Mouse (Mus musculus): ENCODE data around the gene BC004004.

GRCm38 (mm10) chr17:29237267-29237771, 31.3 kb upstream of the BC004004 start:
- TF ChIP-seq CTCF (IDR thresholded peaks at IDR 0.05; ENCODE audit: extremely low read depth, insufficient read depth, insufficient read length, insufficient replicate concordance) (no peak), POLR2A (IDR thresholded peaks at IDR 0.05; ENCODE audit: low read depth, low read length) (no peak)
